Mouse (Mus musculus): ENCODE data around the gene Gm6882. TPM values are rescaled to one million over a fixed set of nuclear protein-coding genes. Genes with fewer than 3 reads are reported as not detected.
"Not testable (repeated sequence)": the region's sequence is repeated elsewhere in the genome, so short reads cannot be mapped to it uniquely, and the experiment has no call there.

Gene Gm6882
- not detected in 2 replicates for total RNA-seq (2017)

DNA sequence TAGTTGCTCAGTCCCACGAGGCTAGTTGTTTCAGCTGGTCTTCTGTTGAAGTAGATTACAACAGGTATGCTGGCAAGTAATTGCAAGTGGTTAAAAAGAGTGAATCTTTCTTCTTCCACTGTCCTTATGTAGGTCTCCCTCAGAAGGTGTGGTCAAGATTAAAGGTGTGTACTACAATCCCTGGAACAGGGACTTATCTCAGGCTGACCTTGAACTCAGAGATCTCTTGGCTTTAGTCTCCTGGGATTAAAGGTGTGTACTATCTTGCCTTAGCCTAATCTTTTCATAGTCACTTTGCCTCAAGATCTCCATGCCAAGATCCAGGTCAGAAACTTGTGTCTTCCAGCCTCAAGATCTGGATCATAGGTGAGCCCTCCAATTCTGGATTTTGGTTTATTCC is at the start of gene Gm6882:
Gene Gm6882 (minus strand): TSS at position 101 of the 400 bp plus-strand sequence.
- ATAC-seq (ENCODE audit: extremely low read depth, insufficient number of reproducible peaks, low FRiP score, poor library complexity, severe bottlenecking), result not testable (repeated sequence)

Other genes starting within 250 kb of the Gm6882 start
- gene Gm5157, start 242.3 kb downstream of the Gm6882 start, total RNA-seq (2017), result not detected in 2 replicates
- gene Vmn1r124, start 172.1 kb downstream of the Gm6882 start, total RNA-seq (2017), result not detected in 2 replicates
- not detected in 2 replicates for gene Vmn1r125, start 160.6 kb downstream of the Gm6882 start, total RNA-seq (2017)
- gene Vmn1r126, start 131.3 kb downstream of the Gm6882 start, total RNA-seq (2017), result not detected in 2 replicates
- not detected in 2 replicates for gene Vmn1r127, start 112.9 kb downstream of the Gm6882 start, total RNA-seq (2017)
- not detected in 2 replicates for gene Vmn1r128, start 83.4 kb downstream of the Gm6882 start, total RNA-seq (2017)
- not detected in 2 replicates for gene Vmn1r129, start 71.5 kb downstream of the Gm6882 start, total RNA-seq (2017)
- not detected in 2 replicates for gene Vmn1r130, start 79.0 kb upstream of the Gm6882 start, total RNA-seq (2017)
- gene Vmn1r131, start 113.3 kb upstream of the Gm6882 start, total RNA-seq (2017), result not detected in 2 replicates
- not detected in 2 replicates for gene Vmn1r132, start 181.3 kb upstream of the Gm6882 start, total RNA-seq (2017)

Data from neutrophil, adult 5-6 weeks (primary cell).